Mouse (Mus musculus) Patski (cell line): ENCODE results near the gene Gdf15. TPM values are rescaled to one million over a fixed set of nuclear protein-coding genes. Genes with fewer than 3 reads are reported as not detected.

Experiments used
- ATAC-seq: fragments of 100-300 bp; one replicate; pipeline ENCODE4 v1.8.0; 2021
- CTCF ChIA-PET: fragments of 350-600 bp; sonication (Branson Sonifier 250); formaldehyde crosslinking; loops from one replicate; lab custom pipeline; 2022; ENCODE audit warnings: inconsistent platforms; lab: Charles Lee
- POLR2A ChIA-PET: fragments of 350-600 bp; sonication (Branson Sonifier 250); formaldehyde crosslinking; loops from one replicate; lab custom pipeline; 2022; ENCODE audit warnings: antibody characterized with exemption, inconsistent platforms; lab: Charles Lee
- DNase-seq: peaks from one replicate; pipeline ENCODE4 v3.0.0-alpha.2; 2011; ENCODE audit warnings: low read depth, low spot score
- H3K27me3 ChIP-seq: fragments of 371-371 bp; one replicate; pipeline ENCODE4 v1.5.1; 2021
- CTCF ChIP-seq: fragments of 100-300 bp; IDR thresholded peaks from one replicate; pipeline ENCODE4 v1.5.1; 2021
- in situ Hi-C: fragments of 300-500 bp; cut with MboI; formaldehyde crosslinking; loops from 3 replicates; pipeline ENCODE4 v1.11.1; 2018; ENCODE audit warnings: low pct_unique_long_range_greater_than_20kb, mixed read lengths
- polyA plus RNA-seq: library from polyadenylated mRNA; unstranded; gene quantifications from one replicate; pipeline ENCODE4 v1.2.3, GENCODE M21; 2021

Gene Gdf15
- 354 TPM for polyA plus RNA-seq

DNA sequence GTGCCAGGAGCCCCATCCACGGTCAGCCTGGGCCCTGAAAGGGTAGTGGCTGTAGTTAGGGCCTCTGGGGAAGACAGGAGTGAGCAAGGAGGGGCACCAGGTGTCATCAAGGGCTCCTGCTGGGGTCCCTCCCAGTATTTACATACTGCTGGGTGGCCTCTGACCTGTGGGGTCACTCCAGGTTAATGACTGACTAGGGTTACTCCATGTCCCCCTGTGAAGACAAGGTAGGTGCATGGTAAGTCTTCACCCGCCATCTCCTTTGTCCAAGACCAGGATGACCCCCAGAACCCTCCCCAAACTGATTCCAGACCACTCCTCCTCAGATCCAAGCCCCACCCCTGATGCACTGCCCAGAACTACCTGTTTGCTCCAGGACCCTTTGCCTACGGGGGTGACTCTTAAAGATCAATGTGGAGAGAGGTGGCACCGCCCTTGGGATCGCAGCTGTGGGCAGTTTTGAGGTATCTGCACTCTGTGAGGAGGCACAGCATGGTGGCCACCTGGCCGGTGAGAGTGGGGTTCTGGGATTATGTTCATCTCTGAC, at the start of gene Gdf15:
Gdf15 (minus strand) TSS at position 111 of the 547 bp plus-strand sequence.
- CTCF ChIA-PET, result interaction anchor here (0.7 to 1.6 kb wide), 2 partner anchors 18 to 653 kb away, joined by 3 read pairs; no protein-coding TSS in a partner anchor
- no peak for TF ChIP-seq CTCF
- DNase-seq (no peak), ATAC-seq (no peak)
- POLR2A ChIA-PET, result interaction anchor here (11.4 kb wide), 1 partner anchor 17 kb away, joined by 118 read pairs; no protein-coding TSS in a partner anchor
- in situ Hi-C loops, result no loop called here
- H3K27me3 ChIP-seq, result no peaks in the 10 kb centered on the region

DNA sequence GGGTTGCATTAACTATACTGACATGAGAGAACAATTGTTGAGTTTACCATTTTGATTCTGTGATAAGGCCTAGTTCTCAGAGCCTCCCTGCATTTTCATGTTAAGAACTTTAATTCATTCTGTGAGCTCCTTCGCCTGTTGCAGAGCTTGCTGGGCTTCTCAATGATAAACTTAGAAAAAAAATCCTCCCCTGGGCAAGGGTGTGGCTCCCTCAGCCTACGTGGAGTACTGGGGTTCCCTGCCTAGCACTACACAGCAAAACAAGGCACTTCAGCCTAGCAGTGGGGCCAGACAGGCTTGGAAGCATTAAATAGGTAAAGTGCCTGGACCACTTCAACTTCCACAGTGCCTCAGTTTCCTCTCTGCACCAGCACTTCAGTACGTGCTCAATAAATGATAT, 49.2 kb upstream of the Gdf15 start:
- DNase-seq, result no peak
- ChIA-PET POLR2A (interaction anchor here (0.7 to 1.6 kb wide), 3 partner anchors 17 to 22 kb away, joined by 3 to 11 read pairs (median 4); partner anchors contain the start of gene Jund), CTCF (interaction anchor here (1.0 to 3.6 kb wide), 2 partner anchors 9 to 17 kb away, joined by 5 to 18 read pairs; partner anchors contain the start of genes Jund and Lsm4)
- no peaks in the 10 kb centered on the region for H3K27me3 ChIP-seq
- no peak for TF ChIP-seq CTCF
- no peak for ATAC-seq
- in situ Hi-C loops, result no loop called here

DNA sequence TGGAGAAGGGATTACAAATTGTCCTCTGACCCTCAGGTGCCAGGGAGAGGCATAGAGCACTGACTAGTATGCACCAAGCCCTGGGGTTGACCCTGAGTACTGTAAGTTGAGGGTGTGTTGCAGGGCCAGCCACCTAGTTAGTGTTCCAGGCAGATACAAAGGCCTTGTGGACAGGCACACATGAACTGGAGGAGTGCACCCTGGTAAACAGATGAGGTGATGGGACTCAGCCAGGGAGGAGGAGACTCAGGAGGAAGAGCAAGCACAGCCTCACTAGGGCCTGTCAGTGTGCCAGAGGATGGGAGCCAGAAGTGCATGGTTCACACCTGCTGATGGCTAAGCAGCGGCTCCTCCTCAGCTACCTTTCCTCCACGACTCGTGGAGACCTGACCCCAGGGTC, 47.8 kb upstream of the Gdf15 start:
- no peak for DNase-seq
- no peak for TF ChIP-seq CTCF
- no peak for ATAC-seq
- CTCF ChIA-PET, result interaction anchor here (1.6 kb wide), 1 partner anchor 21 kb away, joined by 6 read pairs; no protein-coding TSS in a partner anchor
- H3K27me3 ChIP-seq, result no peaks in the 10 kb centered on the region
- POLR2A ChIA-PET, result interaction anchor here (3.4 kb wide), 1 partner anchor 18 kb away, joined by 27 read pairs; the partner anchor contains the start of gene Jund
- in situ Hi-C loops, result no loop called here

DNA sequence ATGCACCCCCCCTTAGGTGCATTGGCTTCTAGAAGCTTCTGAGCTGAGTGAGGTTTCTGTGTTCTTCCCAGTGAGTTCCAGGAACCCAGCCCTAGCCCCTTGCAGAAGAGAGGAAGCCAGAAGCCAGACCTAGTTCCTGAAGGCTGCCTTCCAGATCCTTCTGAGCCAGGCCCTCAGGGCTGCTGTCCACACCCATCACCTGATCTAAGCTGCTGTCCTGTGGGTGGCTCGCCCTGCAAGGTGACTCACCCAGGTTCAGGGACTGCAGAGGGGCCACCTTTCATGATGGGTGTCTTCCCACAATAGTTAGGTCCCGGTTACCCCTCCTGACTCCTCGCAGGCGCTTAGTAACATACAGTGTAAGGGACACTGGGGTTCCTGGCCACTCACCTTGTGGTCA, 47.1 kb upstream of the Gdf15 start:
- H3K27me3 ChIP-seq, result no peaks in the 10 kb centered on the region
- ChIA-PET CTCF (interaction anchor here (1.6 kb wide), 1 partner anchor 21 kb away, joined by 6 read pairs; no protein-coding TSS in a partner anchor), POLR2A (interaction anchor here (3.4 kb wide), 1 partner anchor 19 kb away, joined by 27 read pairs; the partner anchor contains the start of gene Jund)
- TF ChIP-seq CTCF, result no peak
- ATAC-seq, result no peak
- in situ Hi-C loops, result no loop called here
- no peak for DNase-seq

DNA sequence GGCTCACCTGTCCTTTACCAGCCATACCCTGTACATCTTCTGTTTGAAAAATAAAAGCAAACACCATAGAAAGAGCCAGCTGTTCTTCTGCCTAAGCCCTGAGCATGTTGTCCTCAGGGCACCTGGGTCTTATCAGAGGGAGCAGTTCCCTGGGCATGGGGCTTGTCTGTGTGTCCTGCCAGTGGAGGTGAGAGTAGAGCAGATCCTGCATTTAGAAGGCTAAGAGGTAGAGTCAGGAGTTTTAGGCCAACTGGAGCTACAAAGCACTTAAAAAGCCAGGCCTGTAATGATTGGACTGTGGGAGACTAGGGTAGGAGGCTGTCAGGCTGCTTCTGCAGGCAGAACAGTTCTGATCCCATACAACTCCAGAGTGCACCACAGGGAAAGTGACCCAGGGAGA, 46.4 kb upstream of the Gdf15 start:
- H3K27me3 ChIP-seq, result no peaks in the 10 kb centered on the region
- TF ChIP-seq CTCF, result no peak
- ATAC-seq (no peak), DNase-seq (no peak)
- ChIA-PET CTCF (interaction anchor here (1.6 kb wide), 1 partner anchor 22 kb away, joined by 6 read pairs; no protein-coding TSS in a partner anchor), POLR2A (interaction anchor here (3.4 kb wide), 1 partner anchor 19 kb away, joined by 27 read pairs; the partner anchor contains the start of gene Jund)
- in situ Hi-C loops, result no loop called here

DNA sequence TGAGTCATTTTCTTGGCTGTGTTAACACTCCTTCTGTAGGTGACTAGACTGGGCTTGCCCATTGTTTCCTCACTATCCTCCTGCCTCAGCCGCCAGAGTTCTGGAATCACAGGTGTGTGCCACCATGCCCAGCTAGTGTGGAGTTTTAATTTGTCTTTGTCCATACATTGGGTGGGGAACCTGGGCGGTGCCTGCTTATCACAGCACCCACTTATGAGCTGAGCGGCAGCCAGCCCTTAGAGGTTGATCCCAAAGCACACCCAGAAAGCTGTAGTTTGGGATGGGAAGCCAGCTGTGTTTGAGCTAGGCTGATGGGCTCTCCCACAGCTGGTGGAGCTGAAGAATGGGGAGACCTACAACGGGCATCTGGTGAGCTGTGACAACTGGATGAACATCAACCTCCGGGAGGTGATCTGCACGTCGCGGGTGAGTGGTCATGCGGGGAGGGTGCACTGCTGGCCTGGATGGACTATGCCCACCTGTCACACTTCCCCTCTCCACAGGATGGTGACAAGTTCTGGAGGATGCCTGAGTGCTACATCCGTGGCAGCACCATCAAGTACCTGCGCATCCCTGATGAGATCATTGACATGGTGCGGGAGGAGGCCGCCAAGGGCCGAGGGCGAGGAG, 45.3 kb upstream of the Gdf15 start:
- ATAC-seq (no peak), DNase-seq (no peak)
- CTCF ChIA-PET, result interaction anchor here (1.9 kb wide), 1 partner anchor 24 kb away, joined by 4 read pairs; no protein-coding TSS in a partner anchor
- POLR2A ChIA-PET, result interaction anchor here (3.4 kb wide), 1 partner anchor 21 kb away, joined by 27 read pairs; the partner anchor contains the start of gene Jund
- TF ChIP-seq CTCF, result no peak
- in situ Hi-C loops, result no loop called here
- no peaks in the 10 kb centered on the region for H3K27me3 ChIP-seq

DNA sequence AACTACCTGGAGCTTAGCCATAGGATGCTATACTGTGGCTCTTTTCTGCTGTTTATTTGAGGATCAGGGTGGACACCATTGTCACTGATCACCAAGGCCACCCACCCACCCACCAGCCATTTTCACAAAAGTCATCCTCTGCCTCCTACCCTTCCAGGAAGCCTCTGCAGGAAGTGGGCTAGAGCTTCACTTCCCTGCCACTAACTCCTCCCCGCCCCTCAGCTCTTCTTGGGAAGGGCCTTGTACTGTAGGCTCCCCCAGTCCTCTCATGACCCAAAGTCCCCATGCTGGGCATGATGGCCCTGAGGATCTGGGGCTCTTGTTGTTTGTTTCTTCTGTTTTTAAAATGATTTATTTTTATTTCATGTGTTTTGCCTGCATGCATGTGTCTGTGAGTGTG, 43.1 kb upstream of the Gdf15 start:
- in situ Hi-C loops, result no loop called here
- ChIA-PET CTCF (no interaction called here), POLR2A (interaction anchor here (1.3 to 4.5 kb wide), 2 partner anchors 25 to 27 kb away, joined by 4 to 31 read pairs; partner anchors contain the start of gene Iqcn)
- no peak for DNase-seq
- no peaks in the 10 kb centered on the region for H3K27me3 ChIP-seq
- no peak for TF ChIP-seq CTCF
- ATAC-seq, result no peak

DNA sequence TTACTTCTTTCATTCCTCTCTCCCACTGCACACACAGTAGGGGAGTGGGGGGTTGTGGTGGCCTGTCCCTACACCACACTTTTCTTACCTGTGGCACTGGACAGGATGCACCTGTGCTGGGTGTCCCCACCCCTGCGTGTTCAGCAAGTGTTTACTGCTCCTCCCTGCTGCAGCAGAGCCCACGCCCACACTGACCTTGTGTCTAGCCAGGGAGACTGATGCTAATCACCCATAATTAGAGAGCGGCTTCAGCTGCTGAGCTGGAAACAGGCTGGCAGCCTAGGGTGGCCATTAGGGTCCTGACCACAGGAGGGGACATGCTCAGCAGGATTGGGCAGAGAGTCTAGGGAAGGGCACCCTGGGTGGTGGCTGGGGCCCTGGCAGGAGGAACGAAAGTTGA, 42.5 kb upstream of the Gdf15 start:
- no peaks in the 10 kb centered on the region for H3K27me3 ChIP-seq
- in situ Hi-C loops, result loop anchor here (5.0 kb wide), 1 partner anchor 38 kb away; no protein-coding TSS in a partner anchor
- ATAC-seq (no peak), DNase-seq (no peak)
- no peak for TF ChIP-seq CTCF
- POLR2A ChIA-PET, result interaction anchor here (3.8 to 4.5 kb wide), 2 partner anchors 24 to 27 kb away, joined by 26 to 31 read pairs; partner anchors contain the start of genes Iqcn and Jund
- CTCF ChIA-PET, result interaction anchor here (1.5 kb wide), 1 partner anchor 23 kb away, joined by 4 read pairs; no protein-coding TSS in a partner anchor

DNA sequence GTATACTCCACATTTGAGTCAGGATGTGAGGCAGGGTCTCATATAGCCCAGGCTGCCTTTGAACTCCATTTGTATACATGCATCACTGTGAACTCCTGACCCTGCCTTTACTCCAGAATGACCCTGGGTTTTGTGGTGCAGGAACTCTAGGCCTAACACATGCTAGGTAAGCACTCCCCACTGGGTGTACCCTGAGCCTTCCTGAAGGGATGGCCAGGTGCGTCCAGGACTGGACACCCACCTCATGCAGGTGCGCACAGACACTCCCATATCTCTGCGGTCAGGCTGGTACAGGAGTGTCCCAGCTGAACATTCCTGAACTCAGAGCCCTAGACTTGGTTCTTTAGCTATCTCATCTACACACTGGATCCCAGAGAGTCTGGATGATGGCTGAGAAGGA, 41.9 kb upstream of the Gdf15 start:
- POLR2A ChIA-PET, result interaction anchor here (3.8 to 4.5 kb wide), 2 partner anchors 25 to 28 kb away, joined by 26 to 31 read pairs; partner anchors contain the start of genes Iqcn and Jund

More for the DNA sequence above, 41.9 kb upstream of the Gdf15 start:
- in situ Hi-C loops, result loop anchor here (5.0 kb wide), 1 partner anchor 38 kb away; no protein-coding TSS in a partner anchor
- H3K27me3 ChIP-seq, result no peaks in the 10 kb centered on the region
- CTCF ChIA-PET, result interaction anchor here (1.1 to 2.9 kb wide), 3 partner anchors 9 to 31 kb away, joined by 4 to 18 read pairs (median 4); no protein-coding TSS in a partner anchor
- ATAC-seq (no peak), DNase-seq (no peak)
- TF ChIP-seq CTCF, result no peak
